Mouse (Mus musculus) spleen, embryonic (tissue): ENCODE measurements around the gene Krt87.

Source experiments
- CTCF ChIA-PET: fragments of 350-600 bp; sonication (Branson Sonifier 250); formaldehyde crosslinking; loops from one replicate; lab custom pipeline; 2022; lab: Charles Lee

The Krt87 gene

GRCm38 (mm10) chr15:101438555-101438954 lies at the start of gene Krt87:
Krt87 (minus strand) TSS chr15:101438804.
- CTCF ChIA-PET, result no interaction called here

- CTCF ChIA-PET, result no interaction called here
These were observed 47.5 kb upstream of the Krt87 start for GRCm38 (mm10) chr15:101485911-101486635.

GRCm38 (mm10) chr15:101484939-101485338 lies 46.3 kb upstream of the Krt87 start:
- CTCF ChIA-PET, result no interaction called here

- CTCF ChIA-PET, result no interaction called here
These were observed 45.0 kb upstream of the Krt87 start for GRCm38 (mm10) chr15:101483646-101484045.

- CTCF ChIA-PET, result no interaction called here
These were observed 43.5 kb upstream of the Krt87 start for GRCm38 (mm10) chr15:101482056-101482455.

- CTCF ChIA-PET, result interaction anchor here (0.6 kb wide), 1 partner anchor 18 kb away, joined by 4 read pairs; no protein-coding TSS in a partner anchor
These were observed 41.1 kb upstream of the Krt87 start for GRCm38 (mm10) chr15:101479666-101480060.

GRCm38 (mm10) chr15:101479007-101479665 lies 40.5 kb upstream of the Krt87 start:
- CTCF ChIA-PET, result interaction anchor here (0.6 kb wide), 1 partner anchor 18 kb away, joined by 4 read pairs; no protein-coding TSS in a partner anchor

GRCm38 (mm10) chr15:101472952-101473528 lies 34.4 kb upstream of the Krt87 start, which contains the start of gene Krt86:
Krt86 (plus strand) TSS chr15:101473478.
- CTCF ChIA-PET, result no interaction called here

GRCm38 (mm10) chr15:101469093-101469492 lies 30.5 kb upstream of the Krt87 start:
- CTCF ChIA-PET, result no interaction called here

- CTCF ChIA-PET, result no interaction called here
These were observed 25.0 kb upstream of the Krt87 start, which contains the start of gene Krt81 for GRCm38 (mm10) chr15:101463651-101464050. Krt81 (minus strand) TSS chr15:101463751.

GRCm38 (mm10) chr15:101459283-101459682 lies 20.7 kb upstream of the Krt87 start:
- CTCF ChIA-PET, result no interaction called here

- CTCF ChIA-PET, result no interaction called here
These were observed 19.8 kb upstream of the Krt87 start for GRCm38 (mm10) chr15:101458361-101458930.

GRCm38 (mm10) chr15:101455891-101456290 lies 17.3 kb upstream of the Krt87 start:
- CTCF ChIA-PET, result no interaction called here

- CTCF ChIA-PET, result no interaction called here
These were observed 16.7 kb upstream of the Krt87 start for GRCm38 (mm10) chr15:101455292-101455691.

- CTCF ChIA-PET, result no interaction called here
These were observed 16.2 kb upstream of the Krt87 start for GRCm38 (mm10) chr15:101454774-101455173.

- CTCF ChIA-PET, result no interaction called here
These were observed 14.6 kb upstream of the Krt87 start for GRCm38 (mm10) chr15:101453093-101453736.

- CTCF ChIA-PET, result no interaction called here
These were observed 8.8 kb upstream of the Krt87 start, which contains the start of gene Krt88 for GRCm38 (mm10) chr15:101447444-101447843. Krt88 (plus strand) TSS chr15:101447744.

- CTCF ChIA-PET, result no interaction called here
These were observed 8.0 kb upstream of the Krt87 start for GRCm38 (mm10) chr15:101446572-101446971.

GRCm38 (mm10) chr15:101440837-101441236 lies 2.2 kb upstream of the Krt87 start:
- CTCF ChIA-PET, result interaction anchor here (0.5 kb wide), 1 partner anchor 1590 kb away, joined by 3 read pairs; no protein-coding TSS in a partner anchor

GRCm38 (mm10) chr15:101436611-101437010 lies 2.0 kb downstream of the Krt87 start:
- CTCF ChIA-PET, result no interaction called here

- CTCF ChIA-PET, result no interaction called here
These were observed 13.7 kb downstream of the Krt87 start for GRCm38 (mm10) chr15:101424914-101425313.
